Mouse (Mus musculus): ENCODE results near the gene Hnrnpa2b1. TPM values are rescaled to one million over a fixed set of nuclear protein-coding genes. Genes with fewer than 3 reads are reported as not detected.

Gene Hnrnpa2b1
- total and polyA plus RNA-seq, 2 experiments from 2014 or later = 431 to 955 TPM

DNA sequence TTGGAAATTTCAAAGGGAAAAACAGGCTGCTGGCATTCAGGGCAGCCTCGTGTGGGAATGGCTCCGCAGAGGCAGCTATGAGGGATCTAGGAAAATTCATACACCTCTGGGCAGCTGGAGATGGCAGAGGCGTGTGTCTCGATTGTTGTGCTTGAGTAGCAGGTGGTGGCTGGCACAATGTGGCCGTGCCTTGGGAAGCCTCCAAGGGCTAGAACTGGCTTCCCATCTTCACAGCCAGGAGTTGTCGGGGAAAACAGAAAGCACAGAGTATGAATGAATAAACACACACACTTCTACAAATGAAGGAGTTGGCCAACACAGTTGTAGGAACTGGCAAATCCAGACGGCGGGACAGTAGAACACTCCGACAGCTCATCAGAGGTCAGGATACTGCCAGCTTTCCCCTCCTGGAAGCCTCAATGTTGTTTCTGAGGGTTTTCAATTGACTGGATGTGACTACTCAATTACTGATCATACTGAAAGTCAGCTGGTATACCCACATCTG lies 30.8 kb downstream of the Hnrnpa2b1 start:
- no peak overlapping the region for H3K9ac ChIP-seq
- H3K27me3 ChIP-seq (ENCODE audit: insufficient read depth, low read length) = no peaks in the 10 kb centered on the region
- peaks cover 9% of the 10 kb centered on the region; the same call in 1 of the 2 replicates for H3K4me1 ChIP-seq (ENCODE audit: insufficient read depth)
- H3K27ac ChIP-seq (ENCODE audit: low read depth, low read length) = no peak overlapping the region
- no peak for DNase-seq
- ATAC-seq = 0 out of 2 replicates have a peak, but pooled peaks have one; percentile 10
- TF ChIP-seq CTCF (IDR thresholded peaks at IDR 0.05; ENCODE audit: low read depth) = no peak
- H3K9me3 ChIP-seq (ENCODE audit: low read length) = no peaks in the 10 kb centered on the region
- H3K36me3 ChIP-seq (ENCODE audit: insufficient read depth) = no peaks in the 10 kb centered on the region
- no peak overlapping the region for H3K4me3 ChIP-seq (ENCODE audit: low read depth, low read length)
- H3K4me2 ChIP-seq (ENCODE audit: low read depth) = no peak overlapping the region
- 57% methylated on average over 9 of the region's 9 CpGs for WGBS

DNA sequence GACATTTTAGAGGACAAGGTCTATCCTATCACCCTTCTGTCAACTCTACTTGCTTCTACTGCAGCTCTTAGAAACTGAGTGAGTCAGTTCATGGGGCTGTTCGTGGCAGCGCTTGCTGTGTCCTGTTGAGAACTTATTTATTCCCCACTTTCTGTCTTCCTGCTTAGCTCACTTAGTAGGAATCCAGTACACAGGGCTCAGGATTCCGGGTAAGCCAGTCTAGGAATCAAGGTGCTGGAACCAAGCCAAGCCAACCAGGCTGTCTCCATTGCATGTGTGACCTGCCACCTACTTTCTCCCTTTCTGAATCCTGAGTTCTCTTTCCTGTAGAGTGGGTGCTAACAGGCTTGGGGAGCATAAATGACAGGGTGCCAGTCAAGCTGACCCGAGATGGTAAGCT lies 32.0 kb downstream of the Hnrnpa2b1 start:
- H3K27ac ChIP-seq (ENCODE audit: low read depth, low read length) = no peak overlapping the region
- peaks cover 9% of the 10 kb centered on the region; the same call in 1 of the 2 replicates for H3K4me1 ChIP-seq (ENCODE audit: insufficient read depth)
- no peaks in the 10 kb centered on the region for H3K36me3 ChIP-seq (ENCODE audit: insufficient read depth)
- H3K27me3 ChIP-seq (ENCODE audit: insufficient read depth, low read length) = no peaks in the 10 kb centered on the region
- no peak overlapping the region for H3K4me2 ChIP-seq (ENCODE audit: low read depth)
- DNase-seq = no peak
- ATAC-seq = no peak
- H3K4me3 ChIP-seq (ENCODE audit: low read depth, low read length) = no peak overlapping the region
- no peaks in the 10 kb centered on the region for H3K9me3 ChIP-seq (ENCODE audit: low read length)
- no peak overlapping the region for H3K9ac ChIP-seq
- 71% methylated on average over 4 of the region's 4 CpGs for WGBS
- TF ChIP-seq CTCF (IDR thresholded peaks at IDR 0.05; ENCODE audit: low read depth) = no peak

DNA sequence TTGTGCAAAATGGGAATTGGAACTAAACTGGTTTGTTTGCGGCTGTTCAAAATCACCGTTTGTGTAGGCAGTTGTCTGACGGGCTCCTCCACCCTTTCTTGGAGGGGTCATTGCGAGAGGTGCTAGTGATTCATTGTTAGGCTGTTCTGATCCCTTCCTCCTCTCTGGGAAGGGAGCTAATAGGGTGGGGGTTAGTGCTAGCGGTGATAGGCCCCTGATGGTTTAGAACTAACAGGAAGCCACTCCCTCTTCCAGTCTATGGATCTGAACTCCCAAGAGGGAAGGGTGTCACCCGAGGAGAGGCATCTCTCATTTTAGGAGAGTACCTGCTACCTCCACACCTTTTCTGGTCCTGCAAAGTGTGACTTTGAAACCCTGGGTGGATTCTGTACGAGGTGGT lies 35.4 kb downstream of the Hnrnpa2b1 start:
- Histone ChIP-seq H3K36me3 (ENCODE audit: insufficient read depth) (no peaks in the 10 kb centered on the region), H3K4me2 (ENCODE audit: low read depth) (peak overlapping the region; percentile 81), H3K4me1 (ENCODE audit: insufficient read depth) (peaks cover 9% of the 10 kb centered on the region; the same call in 1 of the 2 replicates), H3K27me3 (ENCODE audit: insufficient read depth, low read length) (no peaks in the 10 kb centered on the region), H3K9me3 (ENCODE audit: low read length) (no peaks in the 10 kb centered on the region), H3K27ac (ENCODE audit: low read depth, low read length) (no peak overlapping the region), H3K9ac (no peak overlapping the region), H3K4me3 (ENCODE audit: low read depth, low read length) (peak overlapping the region; percentile 52)
- TF ChIP-seq CTCF (IDR thresholded peaks at IDR 0.05; ENCODE audit: low read depth) = no peak
- DNase-seq = no peak
- WGBS = 34% methylated on average over 7 of the region's 7 CpGs
- no peak for ATAC-seq

DNA sequence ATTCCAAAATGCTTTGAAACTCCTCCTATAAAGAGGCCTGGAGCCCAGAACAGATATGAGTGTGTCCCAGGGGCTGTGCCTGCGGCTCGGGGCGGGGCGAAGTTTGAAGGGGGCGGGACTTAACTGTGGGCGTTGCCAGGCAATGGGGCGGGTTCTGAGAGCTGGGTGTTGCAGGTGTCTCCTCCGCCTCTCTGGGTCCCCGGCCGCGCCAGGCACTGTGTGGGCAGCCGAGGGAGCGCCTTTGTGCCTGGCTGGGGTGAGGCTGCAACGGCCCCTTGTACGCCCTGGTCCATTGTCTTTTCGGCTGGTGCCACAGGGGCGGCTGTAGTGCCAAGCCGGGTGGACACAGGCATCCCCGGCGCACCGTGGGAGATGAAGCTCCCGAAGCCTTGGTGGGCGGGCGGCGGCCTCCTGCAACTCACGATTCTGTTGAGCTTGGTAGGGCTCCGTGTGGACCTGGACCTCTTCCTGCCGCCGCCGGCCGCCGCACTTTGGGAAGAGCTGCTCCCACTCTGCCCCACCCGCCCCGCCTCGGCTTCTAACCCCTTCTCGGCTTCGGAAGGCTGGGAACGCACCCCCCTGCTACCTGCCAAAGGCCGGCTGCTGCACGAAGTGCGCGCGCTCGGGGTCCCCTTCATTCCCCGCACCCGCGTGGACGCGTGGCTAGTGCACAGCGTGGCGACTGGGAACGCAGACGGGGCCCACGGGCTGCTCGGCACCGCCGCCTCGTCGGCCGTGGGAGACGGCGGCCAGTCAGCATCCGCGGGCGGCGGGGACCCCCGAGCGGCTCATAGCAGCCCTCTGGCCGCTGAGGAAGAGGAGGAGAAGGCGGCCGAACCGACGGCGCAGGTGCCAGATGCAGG lies 36.9 kb downstream of the Hnrnpa2b1 start, which contains the start of gene Nfe2l3:
Nfe2l3 (plus strand) TSS at position 136 of the 863 bp plus-strand sequence.
- Histone ChIP-seq H3K27me3 (ENCODE audit: insufficient read depth, low read length) (no peaks in the 10 kb centered on the region), H3K4me1 (ENCODE audit: insufficient read depth) (peaks cover 9% of the 10 kb centered on the region; the same call in 1 of the 2 replicates), H3K36me3 (ENCODE audit: insufficient read depth) (no peaks in the 10 kb centered on the region), H3K9ac (peak within 1 kb of the TSS; percentile 67), H3K9me3 (ENCODE audit: low read length) (no peaks in the 10 kb centered on the region), H3K4me3 (ENCODE audit: low read depth, low read length) (peak within 1 kb of the TSS; percentile 52), H3K27ac (ENCODE audit: low read depth, low read length) (peak within 1 kb of the TSS; percentile 69), H3K4me2 (ENCODE audit: low read depth) (peak within 1 kb of the TSS; percentile 81)
- ATAC-seq (peak; percentile 63), DNase-seq (peak; percentile 63)
- WGBS = under 1% methylated on average over 63 of the region's 74 CpGs
- TF ChIP-seq CTCF (IDR thresholded peaks at IDR 0.05; ENCODE audit: low read depth) = no peak

DNA sequence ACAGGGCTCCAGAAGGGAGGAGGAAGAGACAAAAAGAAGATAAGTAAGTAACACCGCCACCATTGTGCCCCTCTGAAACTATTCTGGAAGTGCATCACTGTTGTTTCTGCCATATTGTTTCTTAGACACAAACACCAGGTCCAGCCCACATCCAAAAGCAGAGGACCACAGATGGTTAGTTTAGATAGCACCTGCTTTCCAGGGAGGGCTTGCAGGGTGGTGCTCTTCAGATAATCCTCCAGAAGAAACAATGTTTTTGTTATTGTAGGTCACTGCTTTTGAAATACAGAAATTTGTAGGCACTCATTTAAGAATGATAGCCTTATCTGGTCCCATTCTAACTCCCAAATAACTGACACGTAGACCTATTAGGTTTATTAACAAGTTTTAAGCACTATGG lies 45.2 kb downstream of the Hnrnpa2b1 start:
- Histone ChIP-seq H3K9me3 (ENCODE audit: low read length) (no peaks in the 10 kb centered on the region), H3K9ac (no peak overlapping the region), H3K4me1 (ENCODE audit: insufficient read depth) (no peaks in the 10 kb centered on the region), H3K4me2 (ENCODE audit: low read depth) (no peak overlapping the region), H3K27ac (ENCODE audit: low read depth, low read length) (no peak overlapping the region), H3K36me3 (ENCODE audit: insufficient read depth) (no peaks in the 10 kb centered on the region), H3K4me3 (ENCODE audit: low read depth, low read length) (no peak overlapping the region), H3K27me3 (ENCODE audit: insufficient read depth, low read length) (no peaks in the 10 kb centered on the region)
- no peak for ATAC-seq
- no peak for TF ChIP-seq CTCF (IDR thresholded peaks at IDR 0.05; ENCODE audit: low read depth)
- DNase-seq = no peak
- WGBS = 92% methylated on average over 2 of the region's 2 CpGs

DNA sequence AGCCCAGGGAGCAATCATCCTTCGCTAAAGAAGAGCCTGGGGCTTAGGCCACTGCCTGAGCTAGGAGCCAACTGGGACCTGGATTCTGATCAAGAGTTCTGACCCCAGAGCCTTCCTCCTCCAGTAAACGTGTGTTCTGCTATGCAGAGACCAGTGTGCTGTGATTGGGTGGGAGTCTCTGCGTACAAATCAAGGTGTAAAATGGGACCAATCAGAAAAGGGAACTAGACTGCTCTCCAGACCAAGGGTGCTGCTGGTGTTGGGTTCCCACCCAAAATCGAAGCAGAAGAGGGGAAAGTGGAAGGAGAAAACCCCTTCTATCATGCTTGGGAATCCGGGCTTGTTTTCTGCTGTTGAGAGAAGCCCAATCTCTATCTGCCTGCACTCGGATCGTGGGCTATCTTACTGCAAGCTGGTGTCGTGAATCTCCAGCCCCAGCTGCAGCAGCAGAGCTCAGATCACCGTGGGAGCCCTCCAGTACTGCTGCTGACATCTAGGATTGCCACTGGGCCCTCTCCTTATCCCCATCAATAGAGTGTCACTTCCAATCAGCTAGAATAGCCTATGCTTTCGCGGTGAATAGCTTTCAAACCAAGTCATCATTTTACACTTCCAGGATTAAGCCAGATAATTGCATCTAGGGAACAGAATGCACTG lies 46.1 kb downstream of the Hnrnpa2b1 start:
- Histone ChIP-seq H3K9me3 (ENCODE audit: low read length) (no peaks in the 10 kb centered on the region), H3K9ac (no peak overlapping the region), H3K4me2 (ENCODE audit: low read depth) (no peak overlapping the region), H3K36me3 (ENCODE audit: insufficient read depth) (no peaks in the 10 kb centered on the region), H3K27me3 (ENCODE audit: insufficient read depth, low read length) (no peaks in the 10 kb centered on the region), H3K4me3 (ENCODE audit: low read depth, low read length) (no peak overlapping the region), H3K4me1 (ENCODE audit: insufficient read depth) (no peaks in the 10 kb centered on the region), H3K27ac (ENCODE audit: low read depth, low read length) (no peak overlapping the region)
- WGBS = 58% methylated on average over 11 of the region's 11 CpGs
- no peak for ATAC-seq
- no peak for DNase-seq
- TF ChIP-seq CTCF (IDR thresholded peaks at IDR 0.05; ENCODE audit: low read depth) = no peak
